Mouse (Mus musculus) stomach, embryonic 15.5 days (tissue): ENCODE measurements around the gene S100a14. TPM values are rescaled to one million over a fixed set of nuclear protein-coding genes. Genes with fewer than 3 reads are reported as not detected.

ENCODE experiments used
- ATAC-seq: fragments of 200-750 bp; cut with Nextera tagmentation; 2 replicates; pipeline ENCODE4 v1.8.0; 2017; ENCODE audit warnings: low read depth, moderate number of reproducible peaks, moderate TSS enrichment; ENCODE audit not compliant: insufficient read depth, low FRiP score
- H3K27ac ChIP-seq: fragments of 300-500 bp; sonication (generic); 2 replicates; pipeline ENCODE4 v1.5.1; 2015; ENCODE audit warnings: mild to moderate bottlenecking, inconsistent platforms
- H3K27me3 ChIP-seq: fragments of 300-500 bp; sonication (generic); replicated peaks from 2 replicates; pipeline ENCODE4 v1.6.1; 2015; ENCODE audit warnings: inconsistent platforms
- H3K36me3 ChIP-seq: fragments of 300-500 bp; sonication (generic); 2 replicates; pipeline ENCODE4 v1.6.1; 2015; ENCODE audit warnings: inconsistent platforms
- H3K4me1 ChIP-seq: fragments of 300-500 bp; sonication (generic); 2 replicates; pipeline ENCODE4 v1.6.1; 2015; ENCODE audit warnings: inconsistent platforms
- H3K4me2 ChIP-seq: fragments of 300-500 bp; sonication (generic); 2 replicates; pipeline ENCODE4 v1.6.1; 2015; ENCODE audit warnings: mild to moderate bottlenecking, inconsistent platforms
- H3K4me3 ChIP-seq: fragments of 300-500 bp; sonication (generic); replicated peaks from 2 replicates; pipeline ENCODE4 v1.5.1; 2015; ENCODE audit warnings: inconsistent platforms
- H3K9ac ChIP-seq: fragments of 300-500 bp; sonication (generic); 2 replicates; pipeline ENCODE4 v1.6.1; 2015; ENCODE audit warnings: inconsistent platforms
- H3K9me3 ChIP-seq: fragments of 300-500 bp; sonication (generic); 2 replicates; pipeline ENCODE4 v1.6.1; 2016; ENCODE audit warnings: inconsistent platforms
- WGBS: fragments of 180-500 bp; shearing (Covaris S2); methylation state at CpG from one replicate; pipeline ENCODE4 v1.1.7; 2015; 5-methylcytosine and 5-hydroxymethylcytosine counted together
- polyA plus RNA-seq: library from polyadenylated mRNA; unstranded; fragments of >200 nt; fragmentation: Nextera tagmentation; extraction: Ambion mirVana; gene quantifications from 2 replicates; pipeline ENCODE4 v1.2.1, GENCODE M21; 2015

Gene S100a14
- polyA plus RNA-seq, 1 experiment from 2014 or later: 74.6 TPM

DNA sequence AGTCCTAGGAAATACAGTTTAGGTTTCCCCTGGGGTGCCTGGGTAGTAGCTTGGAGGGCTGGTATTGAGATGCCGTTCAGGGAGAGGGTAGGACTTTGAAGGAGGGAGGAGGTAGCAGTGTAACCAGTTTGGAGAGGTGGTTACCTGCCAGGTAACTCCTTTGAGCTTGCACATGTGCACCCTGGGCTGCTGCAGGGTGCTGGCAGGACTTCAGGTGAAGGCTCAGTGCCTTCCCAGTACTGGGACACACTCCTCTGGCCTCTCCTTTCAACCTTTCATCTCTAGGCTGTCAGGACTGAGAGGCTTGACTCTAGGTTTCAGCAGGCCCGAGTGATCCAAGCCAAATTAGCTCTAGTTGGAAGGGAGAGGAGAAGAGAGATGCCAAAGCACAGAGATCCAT is 580 bp upstream of the S100a14 start:
- 0 out of 2 replicates have a peak, but pooled peaks cover 3% of the 10 kb centered on the region for H3K4me1 ChIP-seq
- H3K9ac ChIP-seq: no peak overlapping the region
- no peak for ATAC-seq
- peak overlapping the region; percentile 45 for H3K27ac ChIP-seq
- H3K4me3 ChIP-seq: no peak overlapping the region
- no peaks in the 10 kb centered on the region for H3K9me3 ChIP-seq
- no peaks in the 10 kb centered on the region for H3K27me3 ChIP-seq
- no peak overlapping the region for H3K4me2 ChIP-seq
- WGBS: 58% methylated on average over 2 of the region's 2 CpGs
- no peaks in the 10 kb centered on the region for H3K36me3 ChIP-seq

DNA sequence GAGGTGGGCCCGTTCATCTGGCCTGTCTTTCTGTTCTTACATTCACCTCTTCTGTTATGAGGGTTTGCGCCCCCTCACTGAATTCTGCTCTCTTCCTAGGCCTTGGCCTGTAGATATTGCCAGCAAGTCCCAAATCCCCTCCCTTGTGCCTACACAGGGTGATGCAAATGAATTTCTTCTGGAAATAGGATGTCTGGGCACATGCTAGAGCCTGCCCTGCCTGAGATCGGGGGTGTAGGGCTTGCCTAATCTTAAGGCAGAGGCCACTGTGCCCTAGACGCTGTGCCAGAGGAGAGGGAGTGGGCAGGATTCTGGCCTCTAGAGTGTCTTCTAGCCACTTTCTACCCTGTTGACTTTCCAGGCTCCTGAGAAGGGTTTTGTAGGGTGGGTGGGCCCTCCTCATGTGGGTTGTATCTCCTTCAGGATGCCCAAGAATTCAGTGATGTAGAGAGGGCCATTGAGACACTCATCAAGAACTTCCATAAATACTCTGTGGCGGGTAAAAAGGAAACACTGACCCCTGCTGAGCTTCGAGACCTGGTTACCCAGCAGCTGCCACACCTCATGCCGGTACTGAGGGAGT is 726 bp downstream of the S100a14 start:
- H3K4me2 ChIP-seq: peak overlapping the region; percentile 14; the same call in 1 of the 2 replicates
- H3K27me3 ChIP-seq: no peaks in the 10 kb centered on the region
- WGBS: 77% methylated on average over 7 of the region's 7 CpGs
- no peaks in the 10 kb centered on the region for H3K36me3 ChIP-seq
- H3K4me3 ChIP-seq: peak overlapping the region; percentile 16; the same call in 1 of the 2 replicates
- H3K4me1 ChIP-seq: 0 out of 2 replicates have a peak, but pooled peaks cover 3% of the 10 kb centered on the region
- H3K27ac ChIP-seq: no peak overlapping the region
- no peak for ATAC-seq
- H3K9me3 ChIP-seq: no peaks in the 10 kb centered on the region
- H3K9ac ChIP-seq: no peak overlapping the region

DNA sequence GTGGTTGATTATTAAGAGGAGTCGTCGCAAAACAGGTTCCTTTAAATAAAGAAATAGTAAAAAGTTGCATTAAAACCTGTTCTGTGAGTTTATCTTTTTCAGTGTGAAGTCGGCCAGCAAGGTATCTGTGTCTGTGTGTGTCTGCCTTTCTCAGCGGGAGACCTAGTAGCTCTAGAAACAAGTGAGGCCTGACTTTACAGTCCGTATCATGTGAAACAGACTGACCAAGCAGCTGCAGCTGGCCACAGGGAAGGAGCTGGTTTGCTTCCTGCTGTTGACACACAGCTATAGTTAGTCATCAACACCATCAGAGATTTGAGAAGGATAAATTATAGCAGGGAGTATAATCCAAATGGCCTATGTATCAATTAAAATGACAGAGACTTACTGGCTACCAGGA is 5.1 kb downstream of the S100a14 start:
- H3K9ac ChIP-seq: no peak overlapping the region
- H3K27ac ChIP-seq: no peak overlapping the region
- H3K4me1 ChIP-seq: 0 out of 2 replicates have a peak, but pooled peaks cover 2% of the 10 kb centered on the region
- no peak overlapping the region for H3K4me2 ChIP-seq
- no peaks in the 10 kb centered on the region for H3K27me3 ChIP-seq
- no peak for ATAC-seq
- no peaks in the 10 kb centered on the region for H3K36me3 ChIP-seq
- 57% methylated on average over 5 of the region's 5 CpGs for WGBS
- H3K9me3 ChIP-seq: no peaks in the 10 kb centered on the region
- no peak overlapping the region for H3K4me3 ChIP-seq

DNA sequence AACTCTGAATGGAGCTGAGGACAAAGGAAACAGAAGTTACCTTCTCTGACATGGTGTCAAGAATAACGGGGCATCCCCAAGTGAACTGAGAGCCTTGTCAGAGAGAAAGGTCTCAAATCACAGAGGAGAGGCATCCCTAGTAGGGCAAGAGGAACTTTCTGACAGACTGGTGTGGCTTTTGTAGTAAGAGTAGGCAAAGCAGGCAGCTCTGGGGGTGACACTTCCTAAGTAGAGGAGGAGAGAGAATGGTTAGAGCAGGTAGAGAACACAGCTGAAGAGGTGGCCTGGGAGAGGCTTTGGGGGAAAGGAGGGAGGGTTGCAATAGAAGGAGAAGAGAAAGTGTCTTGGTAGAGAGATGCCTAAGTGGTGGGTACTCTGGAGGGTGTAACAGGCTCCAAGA is 8.8 kb downstream of the S100a14 start:
- Histone ChIP-seq H3K4me2 (no peak overlapping the region), H3K4me1 (peaks cover 12% of the 10 kb centered on the region; the same call in 1 of the 2 replicates), H3K9ac (no peak overlapping the region), H3K27ac (no peak overlapping the region), H3K36me3 (no peaks in the 10 kb centered on the region), H3K4me3 (no peak overlapping the region), H3K9me3 (no peaks in the 10 kb centered on the region), H3K27me3 (no peaks in the 10 kb centered on the region)
- 60% methylated on average over 1 of the region's 1 CpGs for WGBS
- no peak for ATAC-seq

DNA sequence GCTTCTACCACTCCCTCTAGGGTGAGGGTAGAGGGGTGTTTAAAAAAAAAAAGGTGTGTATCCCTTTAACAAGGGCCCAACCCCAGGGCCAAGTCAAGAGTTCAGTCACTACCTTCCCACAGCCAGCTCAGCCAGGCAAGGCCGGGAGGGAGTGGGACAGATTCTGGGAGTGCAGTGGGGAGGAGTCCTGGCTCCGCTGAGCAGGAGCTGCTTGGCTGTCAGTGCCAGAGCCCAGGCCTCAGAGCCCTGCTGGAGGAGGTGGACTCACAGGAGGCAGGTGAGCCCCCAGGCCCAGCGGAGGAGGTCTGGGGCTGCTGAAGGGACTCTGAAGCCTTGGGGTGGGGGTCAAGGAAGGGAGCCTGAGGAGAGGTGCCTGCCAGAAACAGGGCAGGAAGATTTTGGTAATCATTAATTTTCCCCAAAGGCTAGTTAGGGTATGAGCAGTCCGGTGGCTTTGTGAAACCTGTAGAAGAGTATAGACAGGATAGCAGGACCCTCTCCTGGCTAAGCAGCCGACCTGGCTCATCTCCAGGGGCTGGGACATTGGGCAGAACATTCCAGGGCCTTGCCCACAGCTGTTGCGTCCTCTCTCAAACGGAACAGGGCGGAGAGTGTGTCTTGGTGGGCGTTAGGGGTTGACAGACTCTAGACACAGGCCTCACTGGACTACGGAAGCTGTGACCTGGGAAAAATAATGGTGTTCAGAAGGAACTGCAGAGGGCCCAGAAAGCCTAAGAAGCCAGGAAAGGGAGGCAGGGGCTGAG is 10.7 kb downstream of the S100a14 start, which contains the start of gene S100a16:
Gene S100a16, plus strand, starts transcription at position 114 of the 764 bp plus-strand sequence.
- H3K4me3 ChIP-seq: peak within 1 kb of the TSS; percentile 40
- no peaks in the 10 kb centered on the region for H3K27me3 ChIP-seq
- no peaks in the 10 kb centered on the region for H3K9me3 ChIP-seq
- no peaks in the 10 kb centered on the region for H3K36me3 ChIP-seq
- H3K9ac ChIP-seq: peak within 1 kb of the TSS; percentile 19; the same call in 1 of the 2 replicates
- peaks cover 12% of the 10 kb centered on the region; the same call in 1 of the 2 replicates for H3K4me1 ChIP-seq
- 31% methylated on average over 10 of the region's 10 CpGs for WGBS
- peak; percentile 87 for ATAC-seq
- peak within 1 kb of the TSS; percentile 53 for H3K4me2 ChIP-seq
- H3K27ac ChIP-seq: peak within 1 kb of the TSS; percentile 89

DNA sequence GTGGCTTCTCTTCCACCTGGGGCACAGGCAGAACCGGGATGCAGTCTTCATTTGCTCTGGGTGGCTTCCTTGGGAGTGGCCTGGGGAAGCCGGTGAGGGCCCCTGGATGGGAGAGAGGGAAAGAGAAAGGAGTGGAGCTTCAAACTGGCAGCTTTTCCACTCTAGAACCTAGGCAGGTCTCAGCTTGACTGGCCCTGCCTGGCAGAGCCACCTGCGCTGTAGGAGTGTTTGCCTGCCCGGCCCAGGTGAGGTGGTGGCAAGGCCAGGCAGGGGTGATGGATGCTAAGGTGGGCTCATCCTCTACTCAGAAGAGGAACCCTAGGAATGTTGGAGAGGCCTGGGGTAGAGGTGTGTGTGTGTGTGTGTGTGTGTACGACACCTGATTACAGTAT is 11.2 kb downstream of the S100a14 start:
- ATAC-seq: peak; percentile 32; the same call in 1 of the 2 replicates
- Histone ChIP-seq H3K4me2 (peak overlapping the region; percentile 53), H3K9me3 (no peaks in the 10 kb centered on the region), H3K9ac (peak overlapping the region; percentile 19; the same call in 1 of the 2 replicates), H3K27ac (peak overlapping the region; percentile 89), H3K4me3 (peak overlapping the region; percentile 40), H3K36me3 (no peaks in the 10 kb centered on the region), H3K27me3 (no peaks in the 10 kb centered on the region), H3K4me1 (peaks cover 12% of the 10 kb centered on the region; the same call in 1 of the 2 replicates)
- WGBS: 53% methylated on average over 5 of the region's 5 CpGs

DNA sequence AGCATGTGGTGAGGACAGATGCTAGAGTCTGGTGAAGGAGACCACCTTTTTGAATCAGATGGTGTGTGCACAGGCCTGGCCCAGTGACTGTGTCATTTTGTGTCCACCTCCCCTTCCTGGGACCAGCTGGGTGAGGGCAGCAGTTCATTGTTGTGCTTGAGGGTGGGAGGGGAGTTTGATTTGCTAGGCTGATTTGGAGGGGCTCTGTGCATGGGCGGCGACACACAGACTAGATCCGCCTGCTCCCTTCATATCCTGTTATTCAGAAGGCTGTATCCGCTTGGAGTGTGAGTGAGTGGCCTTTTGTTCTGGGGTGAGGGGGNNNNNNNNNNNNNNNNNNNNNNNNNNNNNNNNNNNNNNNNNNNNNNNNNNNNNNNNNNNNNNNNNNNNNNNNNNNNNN is 14.2 kb downstream of the S100a14 start:
- WGBS: 52% methylated on average over 4 of the region's 4 CpGs
- no peak overlapping the region for H3K27ac ChIP-seq
- H3K4me2 ChIP-seq: peak overlapping the region; percentile 29
- peaks cover 12% of the 10 kb centered on the region; the same call in 1 of the 2 replicates for H3K4me1 ChIP-seq
- no peaks in the 10 kb centered on the region for H3K9me3 ChIP-seq
- no peak overlapping the region for H3K4me3 ChIP-seq
- no peak for ATAC-seq
- H3K27me3 ChIP-seq: no peaks in the 10 kb centered on the region
- H3K9ac ChIP-seq: no peak overlapping the region
- H3K36me3 ChIP-seq: no peaks in the 10 kb centered on the region

DNA sequence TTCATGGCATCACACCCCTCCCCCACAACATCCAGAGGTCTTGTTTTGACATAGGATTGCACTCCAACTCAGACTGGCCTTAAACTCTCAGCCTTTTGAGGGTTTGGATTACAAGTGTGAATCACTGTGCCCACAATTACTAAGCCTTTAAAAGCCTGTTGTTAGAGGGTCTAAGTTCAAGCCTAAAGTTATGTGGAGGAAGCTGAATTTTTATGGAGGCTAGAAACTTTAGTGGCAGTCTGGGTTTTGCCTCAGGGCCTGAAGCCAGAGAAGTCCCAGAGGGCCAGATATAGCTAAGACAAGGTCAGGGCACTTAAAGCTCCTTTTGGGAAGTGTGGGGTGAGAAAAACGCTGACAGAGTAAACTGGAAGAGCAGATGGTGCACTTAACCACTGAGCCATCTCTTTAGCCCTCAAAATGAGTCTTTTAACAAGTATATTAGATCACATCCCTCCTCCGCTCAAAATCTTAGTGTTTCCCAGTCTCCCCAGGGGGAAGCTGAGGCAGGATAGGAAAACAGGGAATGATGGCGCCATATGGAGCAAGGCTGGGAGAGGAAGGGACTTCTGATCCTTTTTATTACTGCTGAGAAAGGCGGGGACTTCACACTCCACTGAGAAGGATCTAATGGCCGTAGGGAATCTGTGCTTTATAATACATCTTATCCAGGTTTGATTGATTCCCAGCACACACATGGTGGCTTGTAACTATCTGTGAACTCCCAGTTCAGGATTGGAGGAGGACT is 23.2 kb downstream of the S100a14 start:
- no peaks in the 10 kb centered on the region for H3K27me3 ChIP-seq
- H3K4me3 ChIP-seq: no peak overlapping the region
- no peak; the same call in 1 of the 2 replicates for ATAC-seq
- H3K27ac ChIP-seq: no peak overlapping the region
- no peak overlapping the region for H3K9ac ChIP-seq
- no peaks in the 10 kb centered on the region for H3K36me3 ChIP-seq
- 55% methylated on average over 5 of the region's 5 CpGs for WGBS
- H3K9me3 ChIP-seq: no peaks in the 10 kb centered on the region
- no peaks in the 10 kb centered on the region for H3K4me1 ChIP-seq
- no peak overlapping the region for H3K4me2 ChIP-seq

DNA sequence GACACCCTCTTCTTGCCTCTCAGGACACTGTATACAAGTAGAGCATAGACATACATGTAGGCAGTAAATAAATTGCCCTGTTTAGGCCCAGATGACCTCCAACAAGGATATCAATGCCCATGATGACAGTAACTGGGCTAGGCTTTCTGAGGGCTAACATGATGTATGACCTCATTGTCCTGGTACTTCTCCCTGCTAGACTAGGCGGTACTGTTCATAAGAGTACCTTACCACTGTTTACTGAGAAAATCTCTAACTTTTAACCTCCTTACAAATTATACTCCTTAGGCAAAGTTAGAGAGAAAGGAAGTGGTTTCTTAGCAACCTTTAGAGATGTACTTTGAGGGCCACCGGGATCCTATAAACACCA is 23.8 kb downstream of the S100a14 start:
- Histone ChIP-seq H3K4me1 (no peaks in the 10 kb centered on the region), H3K27me3 (no peaks in the 10 kb centered on the region), H3K9ac (no peak overlapping the region), H3K27ac (no peak overlapping the region), H3K4me2 (no peak overlapping the region), H3K4me3 (no peak overlapping the region), H3K9me3 (no peaks in the 10 kb centered on the region), H3K36me3 (no peaks in the 10 kb centered on the region)
- ATAC-seq: no peak
- 79% methylated on average over 2 of the region's 2 CpGs for WGBS

DNA sequence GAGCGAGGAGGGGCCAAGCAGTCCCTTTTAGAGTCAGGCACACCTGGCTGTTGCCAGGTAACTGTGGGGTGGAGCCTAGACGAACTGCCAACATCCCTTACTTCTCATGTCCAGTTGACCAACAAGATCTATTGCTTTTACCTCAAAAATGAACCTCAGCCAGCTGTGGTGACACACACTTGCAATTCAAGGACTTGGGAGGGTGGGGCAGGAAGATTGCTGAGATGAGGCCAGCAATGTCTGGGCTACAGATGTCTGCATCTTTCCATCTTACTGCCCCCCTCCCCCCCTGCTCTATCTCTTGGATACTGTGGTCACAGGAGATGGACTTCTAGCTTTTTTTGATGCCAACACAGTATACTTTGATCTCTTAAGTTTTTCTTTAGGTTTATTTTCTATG is 25.6 kb downstream of the S100a14 start:
- ATAC-seq: no peak
- no peaks in the 10 kb centered on the region for H3K4me1 ChIP-seq
- WGBS: 72% methylated on average over 2 of the region's 2 CpGs

DNA sequence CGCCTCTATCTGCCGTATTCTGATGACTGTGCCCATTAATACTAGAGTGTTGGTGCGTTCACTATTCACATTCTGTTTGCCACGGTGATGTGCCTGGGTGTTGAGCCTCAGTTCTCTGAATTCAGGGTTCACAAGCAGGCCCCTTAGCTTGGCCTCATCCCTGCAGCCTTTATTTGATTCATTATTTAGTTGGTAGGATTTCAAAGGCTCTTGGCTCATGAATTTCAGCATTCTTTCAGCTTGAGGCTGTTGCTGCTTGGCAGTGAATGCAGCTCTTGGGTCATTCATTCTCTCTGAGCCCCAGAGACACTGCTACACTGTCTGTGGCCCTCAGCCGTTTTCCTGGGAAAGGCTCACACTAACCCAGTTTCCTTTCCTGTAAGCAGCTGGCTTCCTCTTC is 29.3 kb downstream of the S100a14 start:
- Histone ChIP-seq H3K36me3 (no peaks in the 10 kb centered on the region), H3K27ac (no peak overlapping the region), H3K4me1 (no peaks in the 10 kb centered on the region), H3K9me3 (no peaks in the 10 kb centered on the region), H3K9ac (no peak overlapping the region), H3K4me3 (no peak overlapping the region), H3K4me2 (no peak overlapping the region), H3K27me3 (no peaks in the 10 kb centered on the region)
- no peak for ATAC-seq
- WGBS: 59% methylated on average over 5 of the region's 5 CpGs

More for the DNA sequence above, 25.6 kb downstream of the S100a14 start:
- Histone ChIP-seq H3K36me3 (no peaks in the 10 kb centered on the region), H3K4me2 (no peak overlapping the region), H3K27me3 (no peaks in the 10 kb centered on the region), H3K4me3 (no peak overlapping the region), H3K9me3 (no peaks in the 10 kb centered on the region), H3K9ac (no peak overlapping the region), H3K27ac (no peak overlapping the region)
